Mouse (Mus musculus): ENCODE results near the gene Gm960.

Gene Gm960

DNA sequence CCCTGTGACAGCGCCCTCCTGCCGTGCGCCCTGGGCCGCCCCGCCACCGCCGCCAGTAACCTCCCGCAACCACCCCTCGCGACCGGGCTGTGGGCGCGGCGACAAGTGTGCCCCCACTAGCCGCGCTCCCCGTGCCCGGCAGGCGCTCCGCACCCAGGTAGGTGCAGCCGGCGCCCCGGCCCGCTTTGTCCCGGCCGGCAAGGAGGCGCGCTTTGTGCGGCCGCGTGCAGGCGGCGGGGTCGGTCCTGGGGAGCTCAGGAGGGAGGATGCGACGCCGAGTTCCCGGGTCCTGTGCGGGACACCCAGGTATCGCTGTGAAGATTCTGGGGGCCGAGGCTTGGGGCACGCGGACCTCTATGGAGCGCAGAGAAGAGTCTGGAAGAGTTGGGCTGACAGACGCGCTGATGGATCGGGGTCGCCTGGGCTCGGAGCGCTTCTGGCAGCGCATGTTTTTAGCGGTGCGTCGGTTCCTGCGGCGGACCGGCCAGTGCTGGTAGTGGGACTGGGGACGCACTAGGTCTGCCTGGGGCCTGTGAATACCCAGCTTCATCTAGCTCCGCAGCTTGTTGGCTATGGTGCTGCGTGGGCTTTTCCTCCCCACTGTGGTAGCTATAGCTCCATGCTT, 13.8 kb upstream of the Gm960 start:
- DNase-seq (ENCODE audit: low read depth, low spot score), result peak; percentile 59

DNA sequence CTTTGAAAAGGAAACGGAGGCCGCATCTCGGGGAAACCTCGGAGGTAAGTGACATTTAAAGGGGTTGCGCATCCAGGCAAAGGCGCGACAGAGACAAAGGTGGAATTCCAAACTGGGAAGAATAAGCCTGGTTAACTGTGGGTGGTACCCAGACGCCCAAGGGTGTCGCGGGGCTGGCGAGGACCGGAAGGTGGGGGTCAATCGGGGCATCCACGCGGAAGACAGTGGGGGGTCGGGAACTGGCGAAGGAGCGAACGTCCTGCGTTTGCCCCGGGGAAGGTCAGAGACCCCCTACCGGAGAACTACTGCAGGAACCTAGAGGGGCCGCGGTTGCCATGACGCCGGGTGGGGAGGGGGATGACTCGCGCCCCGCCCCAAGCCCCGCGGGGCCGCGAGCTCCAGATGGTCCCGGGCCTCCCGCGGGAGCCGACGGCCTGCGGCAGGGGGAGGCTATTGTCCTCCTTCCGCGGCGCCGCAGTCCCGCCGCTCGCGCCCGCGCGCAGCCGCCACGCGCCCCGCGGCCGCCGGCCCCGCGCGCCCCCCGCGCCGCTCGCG, 13.2 kb upstream of the Gm960 start:
- DNase-seq (ENCODE audit: low read depth, low spot score), result peak; percentile 85

DNA sequence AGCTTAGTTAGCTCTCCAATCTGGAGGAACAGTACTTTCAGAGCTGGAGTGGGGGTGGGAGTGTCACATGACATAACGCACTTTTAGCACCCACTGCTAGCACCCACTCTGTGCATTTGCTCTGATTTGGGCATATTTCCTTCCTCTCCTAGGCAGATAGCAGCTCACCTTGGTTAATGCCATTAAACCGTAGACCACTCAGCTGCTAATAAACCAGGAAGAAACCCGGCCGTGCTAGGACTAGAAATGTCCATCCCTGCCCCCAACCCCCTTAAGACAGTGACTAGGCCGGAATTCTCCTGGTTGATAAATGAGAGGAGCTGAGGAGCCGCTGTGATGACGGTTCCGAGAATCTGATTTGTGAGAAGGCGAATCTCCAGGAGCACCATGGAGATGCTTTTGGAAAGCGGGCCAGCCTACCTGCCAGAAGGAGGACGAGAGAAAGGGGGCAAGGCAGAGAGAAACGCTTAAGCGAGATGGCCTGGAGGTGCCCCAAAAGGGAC, 12.7 kb upstream of the Gm960 start, which contains the start of gene Sptbn2:
Sptbn2 (plus strand) TSS at position 70 of the 503 bp plus-strand sequence.
- peak; percentile 30 for DNase-seq (ENCODE audit: low read depth, low spot score)

DNA sequence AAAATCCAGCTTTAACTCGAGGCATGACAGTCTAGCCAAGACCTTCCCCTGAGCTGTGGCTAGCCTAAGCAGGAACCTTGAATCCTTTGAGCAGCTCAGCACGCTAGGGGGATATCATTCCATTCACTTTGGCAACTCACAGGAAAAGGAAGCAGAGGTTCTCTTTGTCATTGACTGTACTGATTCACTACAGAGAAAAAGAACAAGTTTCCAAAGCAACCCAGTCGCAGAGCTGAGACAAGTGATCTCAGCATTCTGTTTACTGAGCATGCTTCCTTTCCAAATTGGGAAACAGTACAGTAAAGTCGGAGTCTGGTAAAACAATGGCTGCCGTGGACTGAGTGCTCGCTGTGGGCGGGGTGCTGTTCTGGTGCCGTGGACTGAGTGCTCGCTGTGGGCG, 10.3 kb upstream of the Gm960 start:
- DNase-seq (ENCODE audit: low read depth, low spot score), result no peak

DNA sequence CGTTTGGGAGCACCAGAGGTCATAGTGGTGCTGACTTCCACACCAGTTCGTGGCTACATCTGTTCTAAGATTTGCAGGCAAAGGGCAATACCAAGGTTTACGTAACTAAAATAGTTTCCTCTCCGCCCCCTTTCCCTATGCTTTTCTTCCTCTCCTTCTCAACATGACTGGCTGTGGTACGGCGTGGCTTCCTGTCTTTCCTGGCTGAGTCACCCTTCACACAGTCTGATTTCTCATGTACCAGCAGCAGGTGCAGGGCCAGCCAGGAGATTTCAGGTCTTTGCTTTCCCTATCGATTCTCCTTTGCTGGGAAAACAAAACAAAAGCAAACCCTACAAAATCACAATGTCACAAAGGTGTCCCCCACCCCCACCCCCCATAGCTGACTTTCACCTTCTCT, 2.8 kb upstream of the Gm960 start:
- no peak for DNase-seq (ENCODE audit: low read depth, low spot score)

DNA sequence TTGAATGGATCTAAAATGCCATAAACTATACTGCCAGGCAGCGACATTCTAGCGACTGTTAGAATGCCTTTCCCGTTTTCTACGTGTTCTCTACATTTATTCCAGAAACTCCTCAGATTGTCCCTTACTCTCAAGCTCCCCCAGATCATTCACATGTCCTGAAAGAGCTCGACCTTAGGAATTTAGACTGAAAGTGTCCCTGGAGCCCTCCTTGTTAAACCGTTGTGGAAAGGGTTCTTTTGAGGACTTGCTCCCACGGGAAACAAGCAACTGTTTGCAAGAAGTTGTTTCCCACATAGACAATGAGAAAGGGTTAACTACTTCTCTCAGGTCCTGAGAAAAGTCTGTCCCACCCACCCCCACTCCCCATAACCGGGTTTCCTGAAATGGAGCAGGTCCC, 2.2 kb upstream of the Gm960 start:
- no peak for DNase-seq (ENCODE audit: low read depth, low spot score)

DNA sequence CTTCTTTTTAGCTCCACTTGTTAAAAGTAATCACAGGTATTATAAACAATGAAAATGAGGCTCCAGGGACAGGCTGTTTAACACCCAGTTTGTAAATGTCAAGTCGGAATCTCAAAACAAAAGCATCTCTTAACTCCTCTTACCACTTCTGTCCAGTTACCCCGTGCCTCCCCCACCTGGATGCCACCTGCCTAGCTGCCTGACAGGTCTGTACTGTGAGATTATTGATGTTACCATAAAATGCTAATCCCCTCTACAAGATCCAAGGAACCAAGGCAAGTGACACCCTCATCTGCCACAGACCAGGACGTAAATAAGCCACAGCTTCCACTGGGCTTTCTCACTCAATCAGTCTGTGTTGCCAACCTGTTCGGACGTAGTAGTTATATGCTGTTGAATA, 1.4 kb upstream of the Gm960 start:
- DNase-seq (ENCODE audit: low read depth, low spot score), result no peak

DNA sequence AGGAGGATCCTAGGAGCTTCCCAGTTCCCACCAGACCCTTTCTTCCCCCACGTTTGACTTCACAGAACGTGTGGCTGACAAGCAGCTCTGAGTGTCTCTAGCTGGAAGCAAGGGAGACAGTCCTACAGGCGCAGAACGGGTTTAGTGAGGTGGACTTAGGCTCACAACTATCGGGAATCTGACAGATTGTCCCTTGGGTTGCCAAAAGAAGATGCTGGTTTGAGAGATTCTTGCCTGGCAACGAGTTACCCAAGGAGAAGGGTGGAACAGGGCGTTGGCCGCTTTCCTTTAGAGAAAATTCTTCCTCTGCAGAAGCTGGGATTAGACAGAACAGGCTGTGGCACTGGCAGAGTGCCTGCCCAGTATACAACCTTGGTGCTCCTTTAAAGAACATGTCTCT, 388 bp upstream of the Gm960 start:
- DNase-seq (ENCODE audit: low read depth, low spot score), result no peak

DNA sequence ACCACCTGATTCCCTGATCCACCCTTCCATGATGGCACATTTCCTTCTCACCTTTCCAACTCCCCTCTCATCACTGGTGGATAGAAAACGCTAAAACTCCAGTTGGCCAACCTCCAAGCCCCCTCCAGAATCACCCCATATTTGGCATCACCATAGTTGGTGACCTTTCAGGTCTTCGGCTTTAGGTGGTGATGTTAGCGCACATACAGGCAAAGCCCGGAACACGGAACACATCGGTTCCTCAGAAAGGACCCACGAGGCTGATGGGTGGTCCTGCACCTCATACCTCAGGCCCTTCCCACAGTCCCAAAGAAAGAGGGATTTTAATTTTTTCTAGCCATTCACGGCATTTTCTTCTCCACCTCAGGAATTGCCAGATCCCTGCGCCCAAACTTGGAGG, 747 bp downstream of the Gm960 start:
- DNase-seq (ENCODE audit: low read depth, low spot score), result no peak

DNA sequence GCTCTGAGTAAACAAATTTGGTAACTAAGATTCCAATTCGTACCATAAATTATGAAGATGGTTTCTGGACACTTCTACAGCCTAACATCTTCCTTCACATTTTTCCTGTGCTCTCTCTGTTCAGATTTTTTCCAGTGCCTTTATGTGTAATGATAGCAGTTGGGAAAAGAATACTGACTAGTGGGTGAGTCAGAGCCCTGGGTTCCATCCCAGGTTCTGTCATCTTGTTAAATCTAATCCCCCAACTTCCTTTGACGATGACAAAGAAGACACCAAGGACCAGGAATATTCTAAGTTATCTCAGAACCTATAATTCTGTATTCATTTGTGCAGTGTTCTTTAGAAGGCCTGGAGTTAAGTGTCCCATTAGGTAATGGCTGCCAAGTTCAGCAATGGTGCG, 1.3 kb downstream of the Gm960 start:
- no peak for DNase-seq (ENCODE audit: low read depth, low spot score)

DNA sequence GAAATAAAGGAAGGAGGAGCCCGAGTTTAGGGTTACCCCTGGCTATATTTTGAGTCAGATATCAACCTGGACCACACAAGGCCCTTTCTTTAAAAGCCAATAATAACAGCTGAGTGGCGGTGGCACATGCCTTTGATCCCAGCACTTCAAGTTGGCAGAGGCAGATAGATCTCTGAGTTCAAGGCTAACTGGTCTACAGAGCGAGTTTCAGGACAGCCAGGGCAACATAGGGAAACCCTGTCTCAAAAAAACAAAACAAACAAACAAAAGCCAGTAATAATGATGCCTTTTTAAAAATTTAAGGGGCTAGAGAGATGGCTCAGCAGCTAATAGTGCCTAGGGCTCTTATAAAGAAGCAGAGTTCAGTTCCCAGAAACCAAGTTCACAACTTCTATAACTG, 4.1 kb downstream of the Gm960 start:
- DNase-seq (ENCODE audit: low read depth, low spot score), result no peak

DNA sequence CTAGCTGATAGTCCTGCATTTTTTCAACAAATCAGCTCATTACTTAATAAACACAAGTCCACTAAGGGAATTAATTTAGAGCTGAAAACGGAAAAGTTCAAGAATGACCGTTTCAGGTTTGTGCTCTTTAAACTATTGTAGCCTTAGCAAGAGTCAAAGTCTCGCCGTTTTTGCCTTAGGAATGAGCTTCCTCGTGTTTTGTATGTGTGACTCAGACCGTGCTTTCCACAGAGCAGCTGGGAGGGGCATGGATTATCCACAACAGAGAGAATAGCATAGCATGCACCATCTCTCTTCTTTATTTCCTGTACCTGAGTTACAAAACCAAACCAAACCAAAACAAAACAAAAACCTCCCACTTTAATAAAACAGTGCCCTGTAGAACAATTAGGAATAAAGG, 26.1 kb downstream of the Gm960 start:
- DNase-seq (ENCODE audit: low read depth, low spot score), result no peak

DNA sequence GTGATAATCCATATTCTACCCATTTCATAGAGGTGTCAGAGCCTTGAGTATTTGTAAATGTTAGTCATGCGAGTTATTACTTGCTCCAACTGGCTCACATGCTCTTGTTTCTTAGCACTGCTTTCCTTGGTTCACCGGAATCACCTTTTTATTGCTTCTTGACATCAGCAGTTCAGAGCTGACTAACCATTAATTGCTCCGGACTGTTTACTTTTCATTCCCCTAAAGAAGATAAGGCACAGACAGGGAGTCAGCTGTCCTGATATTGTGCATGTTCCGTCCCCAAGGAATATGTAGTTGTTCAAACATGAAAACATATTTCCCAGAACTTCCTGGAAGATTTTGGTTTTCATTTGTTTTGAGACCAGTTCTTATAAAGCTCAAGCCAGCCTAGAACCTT, 27.7 kb downstream of the Gm960 start:
- DNase-seq (ENCODE audit: low read depth, low spot score), result no peak

DNA sequence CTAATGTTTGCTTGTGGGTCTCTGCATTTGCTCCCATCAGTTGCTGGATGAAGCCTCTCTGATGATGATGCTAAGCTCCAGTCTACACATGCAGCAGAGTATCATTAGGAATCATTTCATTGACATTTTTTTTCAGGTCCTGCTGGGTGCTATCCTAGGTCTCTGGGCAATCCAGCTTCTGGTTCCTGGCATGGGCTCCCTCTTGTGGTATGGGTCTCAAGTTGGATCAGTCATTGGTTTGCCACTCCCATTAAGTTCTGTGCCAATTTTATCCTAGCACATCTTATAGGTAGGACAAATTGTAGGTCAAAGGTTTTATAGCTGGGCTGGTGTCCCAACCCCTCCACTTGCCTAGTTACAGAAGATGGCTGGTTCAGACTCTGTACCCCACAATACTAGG, 31.7 kb downstream of the Gm960 start:
- DNase-seq (ENCODE audit: low read depth, low spot score), result no peak

DNA sequence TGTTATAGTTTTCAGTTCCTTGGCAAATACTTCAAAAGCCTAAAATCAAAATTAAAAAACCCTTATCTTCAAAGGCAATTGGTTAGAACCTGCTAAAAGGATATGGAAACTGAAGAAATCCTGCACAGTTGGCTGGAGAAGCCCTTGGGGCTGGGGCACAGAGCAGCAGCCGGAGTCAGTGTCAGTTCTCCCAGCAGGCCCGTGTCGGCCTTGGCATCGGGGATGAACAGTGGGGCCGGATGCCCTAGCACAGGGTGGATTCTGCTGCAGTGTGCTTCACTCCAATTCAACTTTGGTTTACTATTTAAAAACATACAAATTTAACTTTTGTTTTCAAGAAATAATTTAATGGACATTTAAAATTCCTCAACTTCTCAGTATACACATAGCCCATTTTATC, 40.3 kb downstream of the Gm960 start:
- DNase-seq (ENCODE audit: low read depth, low spot score), result no peak

DNA sequence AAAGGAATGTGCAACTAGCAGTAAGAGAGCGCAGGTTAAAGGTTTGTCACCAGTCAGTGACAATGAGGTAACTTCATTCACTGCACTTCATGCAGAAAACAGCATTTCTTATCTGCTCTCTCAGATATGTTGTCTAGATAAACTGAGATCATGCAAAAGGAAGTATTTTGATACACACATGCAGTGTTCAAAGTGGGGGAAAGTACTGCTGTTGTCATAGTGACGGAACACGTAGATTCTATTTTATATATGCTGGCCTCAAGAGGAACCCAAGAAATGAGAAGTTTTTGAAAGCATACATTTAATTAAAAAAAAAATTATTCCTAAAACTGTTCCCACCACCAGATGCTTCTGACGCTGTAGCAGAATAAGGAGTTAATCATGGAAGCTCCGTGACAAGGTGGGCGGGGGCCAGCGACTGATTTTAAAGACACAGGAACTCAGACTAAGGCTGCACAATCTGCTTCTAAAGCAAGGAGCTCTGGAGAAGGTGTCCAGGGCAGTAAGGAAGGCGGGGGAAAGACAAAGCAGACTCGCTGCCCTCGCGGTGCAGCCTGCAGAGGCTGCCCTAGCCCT, 51.5 kb downstream of the Gm960 start:
- DNase-seq (ENCODE audit: low read depth, low spot score), result no peak

DNA sequence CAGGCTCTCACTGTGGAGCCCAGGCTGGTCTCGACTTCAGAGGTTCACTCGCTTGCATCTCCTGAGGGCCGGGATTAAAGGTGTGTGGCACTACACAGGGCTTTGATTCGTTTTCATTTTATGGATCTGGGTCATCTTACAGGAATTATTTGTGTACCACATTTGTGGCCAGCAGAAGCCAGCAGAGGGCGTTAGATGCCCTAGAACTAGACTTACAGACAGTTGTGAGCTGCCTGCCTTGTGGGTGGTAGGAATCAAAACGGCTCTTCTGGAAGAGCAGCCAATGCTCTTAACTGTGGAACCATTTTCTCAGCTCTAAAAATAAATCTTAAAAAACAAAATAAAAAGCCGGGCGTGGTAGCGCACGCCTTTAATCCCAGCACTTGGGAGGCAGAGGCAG, 54.2 kb downstream of the Gm960 start:
- DNase-seq (ENCODE audit: low read depth, low spot score), result peak; percentile 52

DNA sequence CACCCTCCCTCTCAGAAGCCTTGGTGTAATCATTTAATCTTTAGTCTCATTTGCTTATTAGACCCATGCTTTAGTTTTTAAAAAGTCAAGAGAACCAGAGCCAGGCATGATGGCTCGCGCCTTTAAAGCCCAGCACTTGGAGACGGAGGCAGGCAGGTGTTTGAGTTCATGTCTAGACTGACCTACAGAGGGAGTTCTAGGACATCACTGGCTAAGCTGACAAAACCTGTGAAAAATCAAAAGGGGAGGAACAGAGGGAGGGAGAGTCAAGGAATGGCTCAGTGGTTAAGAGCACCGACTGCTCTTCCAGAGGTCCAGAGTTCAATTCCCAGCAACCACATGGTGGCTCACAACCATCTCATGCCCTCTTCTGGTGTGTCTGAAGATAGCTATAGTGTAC, 62.5 kb downstream of the Gm960 start:
- DNase-seq (ENCODE audit: low read depth, low spot score), result no peak

DNA sequence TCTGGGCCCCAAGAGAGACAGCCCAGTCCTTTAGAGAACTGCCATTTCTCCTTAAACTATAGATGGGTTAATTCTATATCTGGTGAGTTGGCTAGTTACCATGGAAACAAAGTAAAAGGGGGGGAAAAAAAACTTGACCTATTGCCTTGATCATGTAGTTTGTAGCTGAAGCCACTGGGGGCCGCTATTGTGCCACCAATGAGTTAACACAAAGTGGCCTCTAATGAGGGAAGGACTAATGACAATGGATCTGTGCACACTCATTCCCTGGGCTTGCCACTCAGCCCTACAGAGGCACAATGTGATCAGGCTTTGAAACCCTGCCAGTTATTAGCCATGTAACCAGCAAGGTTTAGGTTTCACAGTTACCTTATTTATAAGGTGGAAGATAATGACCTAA, 69.6 kb downstream of the Gm960 start:
- DNase-seq (ENCODE audit: low read depth, low spot score), result peak; percentile 83

DNA sequence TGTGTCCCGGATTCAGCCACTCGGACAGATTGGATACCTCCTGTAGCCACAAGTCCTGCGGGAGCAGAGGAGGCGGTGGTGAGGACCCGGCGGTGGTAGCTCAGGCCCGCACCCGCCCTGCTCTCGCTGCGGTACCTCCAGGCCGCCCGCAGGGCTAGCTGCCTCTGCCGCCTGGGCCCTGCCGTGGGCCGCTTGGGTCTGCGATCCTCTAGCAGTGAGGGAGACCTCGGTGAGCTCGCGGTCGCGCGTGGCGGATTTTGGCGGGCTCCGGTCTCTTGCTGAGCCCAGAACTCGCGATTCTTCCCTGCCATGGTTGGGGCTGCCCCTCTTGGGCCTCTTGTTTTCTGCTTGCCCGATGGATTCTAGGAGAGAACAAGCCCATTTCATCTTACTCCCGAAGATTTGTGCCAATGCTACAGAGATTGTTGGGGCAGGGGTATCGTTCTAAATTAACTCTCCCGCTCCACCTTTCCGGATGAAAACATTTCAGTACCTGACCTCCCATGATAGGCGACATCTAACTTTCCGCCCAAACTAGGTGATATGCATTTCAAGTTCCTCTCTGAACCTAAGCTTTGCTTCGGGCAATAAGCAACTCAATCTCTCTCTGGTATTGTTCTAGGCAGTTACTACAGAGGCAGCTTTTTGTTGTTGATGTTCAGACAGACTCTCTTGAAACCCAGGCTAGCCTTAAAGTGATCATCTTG, 72.5 kb downstream of the Gm960 start:
- DNase-seq (ENCODE audit: low read depth, low spot score), result no peak

DNA sequence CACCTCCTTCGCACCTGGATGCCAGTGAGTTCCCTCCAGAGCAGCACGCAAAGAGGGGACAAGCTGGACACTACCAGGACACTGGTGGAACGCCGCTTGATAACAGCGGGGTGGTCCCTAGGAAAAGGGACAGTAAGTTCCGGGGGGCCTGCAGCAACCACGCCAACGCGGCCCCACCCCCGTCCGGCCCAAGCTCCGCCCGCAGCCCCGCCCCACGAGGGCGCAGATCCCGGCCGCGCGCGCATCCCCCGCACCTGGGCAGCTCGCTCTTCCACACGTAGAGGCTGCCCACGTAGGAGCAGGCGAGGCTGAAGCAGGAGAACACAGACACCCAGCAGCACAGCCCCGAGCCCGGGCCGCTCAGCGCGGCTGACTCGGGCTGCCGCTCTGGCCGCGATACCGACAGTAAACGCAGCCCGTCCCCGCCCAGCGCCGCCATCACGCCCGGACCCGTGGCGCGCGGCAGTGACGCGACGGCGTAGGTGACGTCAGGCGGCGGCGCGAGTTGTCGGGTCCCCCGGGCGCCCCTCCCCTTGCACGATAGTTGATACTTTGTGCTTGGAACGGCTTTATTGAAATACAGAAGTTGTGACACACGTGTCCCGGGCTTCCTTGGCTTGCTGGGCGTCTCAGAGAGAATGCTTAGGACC, 73.2 kb downstream of the Gm960 start, which contains the start of gene Rce1:
Rce1 (minus strand) TSS at position 463 of the 650 bp plus-strand sequence.
- DNase-seq (ENCODE audit: low read depth, low spot score), result peak; percentile 88
